Mouse (Mus musculus): ENCODE results near the gene Sipa1l3. TPM values are rescaled to one million over a fixed set of nuclear protein-coding genes. Genes with fewer than 3 reads are reported as not detected.

Gene Sipa1l3
- total RNA-seq, 2 experiments from 2014 or later: 7.0 to 9.2 TPM

GRCm38 (mm10) chr7:29318115-29318911 lies 200.1 kb downstream of the Sipa1l3 start:
- peak overlapping the region; percentile 24; the same call in 1 of the 2 replicates for H3K27ac ChIP-seq
- peak overlapping the region; percentile 7; the same call in 1 of the 2 replicates for H3K4me3 ChIP-seq
- intact Hi-C loops (cut with DNase I): no loop called here
- no peak for TF ChIP-seq CTCF (IDR thresholded peaks at IDR 0.05)
- peak; percentile 64 for DNase-seq

DNA sequence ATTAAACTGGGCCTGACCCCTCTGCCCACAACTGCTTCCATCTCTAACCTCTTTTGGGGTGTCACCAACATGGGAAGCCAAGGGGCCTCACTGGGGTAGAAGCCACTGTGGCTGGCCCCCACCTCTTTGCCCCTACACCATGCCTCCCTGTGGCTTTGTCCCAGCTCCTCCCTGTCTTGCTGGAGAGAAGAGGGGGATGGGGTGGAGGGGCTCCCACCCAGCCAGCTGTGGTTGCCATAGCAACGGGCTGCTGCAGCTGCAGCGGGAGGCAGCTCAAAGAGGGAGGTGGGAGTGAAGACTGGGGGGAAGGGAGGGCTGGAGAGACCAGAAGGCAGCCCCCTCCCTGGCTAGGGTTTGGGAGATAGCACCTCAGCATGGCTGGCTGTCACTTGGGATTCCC lies 200.9 kb downstream of the Sipa1l3 start:
- H3K4me3 ChIP-seq: no peak overlapping the region
- H3K27ac ChIP-seq: peak overlapping the region; percentile 24
- TF ChIP-seq CTCF (IDR thresholded peaks at IDR 0.05): no peak
- DNase-seq: no peak
- intact Hi-C loops (cut with DNase I): no loop called here

- H3K4me3 ChIP-seq: no peak overlapping the region
- no peak overlapping the region for H3K27ac ChIP-seq
- intact Hi-C loops (cut with DNase I): no loop called here
- no peak for TF ChIP-seq CTCF (IDR thresholded peaks at IDR 0.05)
- DNase-seq: peak; percentile 64
Observed at GRCm38 (mm10) chr7:29316976-29317375, 201.5 kb downstream of the Sipa1l3 start.

- Histone ChIP-seq H3K27ac (no peak overlapping the region), H3K4me3 (no peak overlapping the region)
- no peak for DNase-seq
- intact Hi-C loops (cut with DNase I): no loop called here
- no peak for TF ChIP-seq CTCF (IDR thresholded peaks at IDR 0.05)
Observed at GRCm38 (mm10) chr7:29316137-29316734, 202.2 kb downstream of the Sipa1l3 start.

DNA sequence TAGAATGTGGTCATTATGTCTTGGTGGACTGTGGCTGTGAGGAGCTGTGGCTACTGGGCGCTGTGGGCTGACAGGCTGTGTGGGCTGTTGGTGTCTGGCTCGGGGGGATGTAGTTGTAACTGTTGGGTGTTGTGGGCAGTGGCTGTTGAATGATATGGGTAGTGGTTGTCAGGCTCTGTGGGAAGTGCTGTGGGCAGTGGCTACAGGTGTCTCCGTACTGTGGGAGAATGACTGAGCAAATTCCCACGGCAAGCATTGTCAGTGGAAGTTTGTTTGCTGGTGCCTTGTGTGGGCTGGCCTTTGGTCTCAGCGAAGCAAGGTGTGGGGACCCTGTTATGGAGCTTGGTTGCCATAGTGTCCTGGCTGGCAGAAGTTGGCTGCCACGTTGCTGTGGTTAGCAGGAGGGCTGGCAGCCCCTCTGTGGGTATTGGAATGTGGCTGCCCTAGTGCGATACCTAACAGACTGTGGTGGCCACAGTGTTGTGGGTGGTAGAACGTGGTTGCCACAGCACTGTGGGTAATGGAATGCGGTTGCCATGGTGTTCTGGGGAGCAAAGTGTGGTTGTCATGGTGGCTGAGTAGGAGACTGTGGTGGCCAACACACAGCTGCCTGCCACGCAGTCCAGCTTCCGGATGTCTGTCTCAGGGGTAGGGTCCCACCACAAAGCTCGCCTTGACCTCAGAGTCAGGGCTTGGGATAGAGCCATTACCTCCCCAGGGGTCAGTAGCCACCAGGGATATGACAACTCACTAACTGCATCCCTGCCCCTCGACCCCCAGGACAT lies 203.4 kb downstream of the Sipa1l3 start:
- intact Hi-C loops (cut with DNase I): no loop called here
- no peak overlapping the region for H3K4me3 ChIP-seq
- no peak for TF ChIP-seq CTCF (IDR thresholded peaks at IDR 0.05)
- no peak for DNase-seq
- no peak overlapping the region for H3K27ac ChIP-seq

DNA sequence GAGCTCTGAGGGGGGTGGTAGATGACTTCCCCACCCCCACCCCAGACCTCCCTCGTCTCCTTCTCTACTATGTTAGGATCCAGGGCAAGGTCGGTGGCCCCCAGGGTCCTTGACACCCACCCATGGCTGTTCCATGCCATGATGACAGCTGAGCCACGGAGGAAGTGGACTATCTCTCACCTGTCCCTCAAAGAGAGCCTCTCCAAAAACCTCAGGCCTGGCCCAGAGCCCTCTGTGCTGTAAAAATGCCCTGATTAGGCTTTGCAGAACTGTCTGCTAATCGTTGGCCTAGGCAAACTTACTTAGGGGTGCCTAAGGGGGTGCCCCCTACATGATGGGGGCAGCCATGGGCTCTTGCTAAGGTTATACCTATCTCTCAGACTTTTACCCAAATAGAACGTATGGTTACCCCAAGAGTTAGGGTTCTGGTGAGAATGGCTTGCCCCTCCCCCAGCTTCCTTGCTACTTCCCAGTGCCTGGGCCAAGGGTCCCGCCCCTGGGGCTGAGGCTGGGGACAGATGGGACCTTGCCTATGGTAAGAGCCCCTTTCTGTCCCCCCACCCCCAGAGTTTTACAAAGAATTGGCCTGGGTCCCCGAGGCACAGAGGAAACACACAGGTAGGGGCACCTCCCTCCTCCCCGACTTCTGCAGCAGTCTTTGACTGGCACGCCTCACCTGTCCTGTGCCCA lies 204.7 kb downstream of the Sipa1l3 start:
- no peak overlapping the region for H3K27ac ChIP-seq
- DNase-seq: no peak
- intact Hi-C loops (cut with DNase I): no loop called here
- H3K4me3 ChIP-seq: no peak overlapping the region
- no peak for TF ChIP-seq CTCF (IDR thresholded peaks at IDR 0.05)

- H3K4me3 ChIP-seq: no peak overlapping the region
- DNase-seq: no peak
- intact Hi-C loops (cut with DNase I): no loop called here
- no peak for TF ChIP-seq CTCF (IDR thresholded peaks at IDR 0.05)
- no peak overlapping the region for H3K27ac ChIP-seq
Observed at GRCm38 (mm10) chr7:29313051-29313450, 205.4 kb downstream of the Sipa1l3 start.

DNA sequence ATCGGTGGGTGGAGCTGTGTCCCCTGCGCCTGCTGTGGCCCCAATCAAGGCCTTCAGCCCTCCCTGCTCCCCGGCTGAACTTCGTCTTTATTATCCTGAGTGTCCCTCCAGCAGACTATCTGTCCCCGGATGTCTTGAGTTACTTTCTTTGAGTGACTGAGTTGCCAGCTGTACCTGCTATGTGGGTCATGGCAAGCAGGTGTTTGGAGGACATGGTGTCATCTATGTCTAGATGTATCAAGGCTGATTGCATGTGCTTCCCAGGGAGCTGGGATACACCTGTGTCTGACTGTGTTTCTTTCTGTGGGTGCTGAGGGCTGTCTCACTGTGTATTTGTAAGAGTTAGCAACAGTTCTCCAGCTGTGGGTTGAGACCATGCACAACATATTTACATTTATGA lies 208.7 kb downstream of the Sipa1l3 start:
- DNase-seq: no peak
- peak overlapping the region; percentile 64 for H3K27ac ChIP-seq
- peak overlapping the region; percentile 74 for H3K4me3 ChIP-seq
- no peak for TF ChIP-seq CTCF (IDR thresholded peaks at IDR 0.05)
- intact Hi-C loops (cut with DNase I): loop anchor here (5.0 kb wide), 1 partner anchor 213 kb away; no protein-coding TSS in a partner anchor

- Histone ChIP-seq H3K27ac (peak overlapping the region; percentile 64), H3K4me3 (peak overlapping the region; percentile 74)
- peak; percentile 74 for DNase-seq
- no peak for TF ChIP-seq CTCF (IDR thresholded peaks at IDR 0.05)
- intact Hi-C loops (cut with DNase I): loop anchor here (5.0 kb wide), 1 partner anchor 213 kb away; no protein-coding TSS in a partner anchor
Observed at GRCm38 (mm10) chr7:29309221-29309721, 209.2 kb downstream of the Sipa1l3 start.

GRCm38 (mm10) chr7:29307350-29308104 lies 210.9 kb downstream of the Sipa1l3 start:
- no peak overlapping the region for H3K27ac ChIP-seq

GRCm38 (mm10) chr7:29306619-29307018 lies 211.8 kb downstream of the Sipa1l3 start:
- intact Hi-C loops (cut with DNase I): loop anchor here (5.0 kb wide), 1 partner anchor 216 kb away; no protein-coding TSS in a partner anchor
- no peak for DNase-seq
- no peak overlapping the region for H3K4me3 ChIP-seq
- no peak overlapping the region for H3K27ac ChIP-seq
- TF ChIP-seq CTCF (IDR thresholded peaks at IDR 0.05): peak; percentile 52

More at GRCm38 (mm10) chr7:29307350-29308104, 210.9 kb downstream of the Sipa1l3 start:
- intact Hi-C loops (cut with DNase I): loop anchor here (5.0 kb wide), 1 partner anchor 215 kb away; no protein-coding TSS in a partner anchor
- no peak for TF ChIP-seq CTCF (IDR thresholded peaks at IDR 0.05)
- peak; percentile 95 for DNase-seq
- peak overlapping the region; percentile 71 for H3K4me3 ChIP-seq

All from gastrocnemius, adult 2 months (tissue).